Mouse (Mus musculus) brain, adult 2 months (tissue): ENCODE data around the gene Tbc1d19.

Source experiments
- DNase-seq: peaks from one replicate; pipeline ENCODE4 v3.0.0; 2011; ENCODE audit warnings: low read depth, low spot score

Tbc1d19 gene

DNA sequence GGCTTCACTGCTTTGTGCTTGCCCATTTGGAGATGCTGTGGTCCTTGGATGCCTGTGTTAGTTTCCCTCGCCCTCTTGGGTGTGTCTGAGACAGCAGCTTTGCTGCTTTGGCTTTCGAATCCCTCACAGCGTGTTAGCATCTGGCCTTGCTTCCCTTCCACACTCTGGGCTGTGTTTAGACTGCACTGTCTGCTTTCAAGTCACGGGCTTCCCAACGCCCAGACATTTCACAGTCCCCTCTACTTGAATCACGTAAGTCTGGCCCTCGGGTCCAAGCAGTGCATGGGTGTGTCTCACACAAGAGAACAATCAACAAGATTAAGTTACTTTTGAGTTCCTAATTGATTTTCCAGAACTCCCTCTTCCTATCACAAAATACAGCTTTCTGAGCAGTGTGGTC lies 140.8 kb downstream of the Tbc1d19 start:
- DNase-seq = no peak

DNA sequence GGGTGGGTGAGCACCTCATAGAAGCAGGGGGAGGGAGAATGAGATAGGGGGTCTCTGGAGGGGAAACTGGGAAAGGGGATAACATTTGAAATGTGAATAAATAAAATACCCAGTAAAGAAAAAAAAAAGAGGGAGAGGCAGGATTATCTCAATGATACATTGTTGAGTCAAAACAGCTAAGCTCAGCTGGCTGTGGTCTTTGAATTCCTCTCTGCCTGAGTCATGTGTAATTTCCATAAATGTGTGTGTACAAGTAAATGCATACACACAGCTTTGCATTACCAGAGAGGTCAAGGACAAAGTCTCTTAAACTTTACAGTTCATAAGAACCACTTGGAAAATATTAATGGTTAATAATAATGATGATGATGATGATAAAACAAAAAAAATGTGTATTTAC lies 143.8 kb downstream of the Tbc1d19 start:
- DNase-seq = no peak
